Mouse (Mus musculus): ENCODE data around the gene Tmem82. TPM values are rescaled to one million over a fixed set of nuclear protein-coding genes. Genes with fewer than 3 reads are reported as not detected.

Gene Tmem82
- polyA plus RNA-seq, 1 experiment from 2014 or later = 0.12 TPM

Other genes starting within 250 kb of the Tmem82 start
- 0.33 TPM in 1 of 2 replicates, not detected in the other for gene Clcnka, start 219.9 kb downstream of the Tmem82 start, polyA plus RNA-seq (2014; fragmentation: Nextera tagmentation; extraction: Ambion mirVana)
- not detected in 2 replicates for gene Clcnkb, start 202.6 kb downstream of the Tmem82 start, polyA plus RNA-seq (2014; fragmentation: Nextera tagmentation; extraction: Ambion mirVana)
- 0.12 TPM in 1 of 2 replicates, not detected in the other for gene Hspb7, start 197.9 kb downstream of the Tmem82 start, polyA plus RNA-seq (2014; fragmentation: Nextera tagmentation; extraction: Ambion mirVana)
- 0.39 TPM in 1 of 2 replicates, not detected in the other for gene Srarp, start 182.5 kb downstream of the Tmem82 start, polyA plus RNA-seq (2014; fragmentation: Nextera tagmentation; extraction: Ambion mirVana)
- gene Zbtb17, start 174.0 kb downstream of the Tmem82 start, polyA plus RNA-seq (2014; fragmentation: Nextera tagmentation; extraction: Ambion mirVana) = 32.2 and 36.6 TPM in 2 replicates
- gene Spen, start 80.0 kb downstream of the Tmem82 start, polyA plus RNA-seq (2014; fragmentation: Nextera tagmentation; extraction: Ambion mirVana) = 21.7 and 23.9 TPM in 2 replicates
- gene Fblim1, start 12.5 kb downstream of the Tmem82 start, polyA plus RNA-seq (2014; fragmentation: Nextera tagmentation; extraction: Ambion mirVana) = 29.1 and 32.9 TPM in 2 replicates
- not detected in 2 replicates for gene Slc25a34, start 5.2 kb upstream of the Tmem82 start, polyA plus RNA-seq (2014; fragmentation: Nextera tagmentation; extraction: Ambion mirVana)
- 5.3 and 6.5 TPM in 2 replicates for gene Plekhm2, start 46.3 kb upstream of the Tmem82 start, polyA plus RNA-seq (2014; fragmentation: Nextera tagmentation; extraction: Ambion mirVana)
- gene Rsc1a1, start 67.0 kb upstream of the Tmem82 start, polyA plus RNA-seq (2014; fragmentation: Nextera tagmentation; extraction: Ambion mirVana) = 0.82 and 0.83 TPM in 2 replicates
- 11.5 and 15.2 TPM in 2 replicates for gene Ddi2, start 104.8 kb upstream of the Tmem82 start, polyA plus RNA-seq (2014; fragmentation: Nextera tagmentation; extraction: Ambion mirVana)
- not detected in 2 replicates for gene Agmat, start 128.0 kb upstream of the Tmem82 start, polyA plus RNA-seq (2014; fragmentation: Nextera tagmentation; extraction: Ambion mirVana)
- gene Dnajc16, start 172.3 kb upstream of the Tmem82 start, polyA plus RNA-seq (2014; fragmentation: Nextera tagmentation; extraction: Ambion mirVana) = 5.8 and 6.4 TPM in 2 replicates
- gene Casp9, start 175.0 kb upstream of the Tmem82 start, polyA plus RNA-seq (2014; fragmentation: Nextera tagmentation; extraction: Ambion mirVana) = 17.3 and 18.2 TPM in 2 replicates
- not detected in 2 replicates for gene Cela2a, start 207.5 kb upstream of the Tmem82 start, polyA plus RNA-seq (2014; fragmentation: Nextera tagmentation; extraction: Ambion mirVana)
- gene Ctrc, start 227.7 kb upstream of the Tmem82 start, polyA plus RNA-seq (2014; fragmentation: Nextera tagmentation; extraction: Ambion mirVana) = not detected in 2 replicates

Data from neural tube, embryonic 14.5 days (tissue).